Mouse (Mus musculus): ENCODE measurements around the gene Klhdc1. TPM values are rescaled to one million over a fixed set of nuclear protein-coding genes. Genes with fewer than 3 reads are reported as not detected.

The Klhdc1 gene
- polyA plus RNA-seq, 1 experiment from 2014 or later = 9.9 TPM

- H3K4me2 ChIP-seq (replicated peaks; ENCODE audit: low read depth, low read length) = no peak overlapping the region
- H3K36me3 ChIP-seq (ENCODE audit: insufficient read depth, low read length) = peaks cover 34% of the 10 kb centered on the region
- ATAC-seq (ENCODE audit: low FRiP score, low TSS enrichment) = no peak
Measured at GRCm38 (mm10) chr12:69207926-69208325, 33.0 kb upstream of the Klhdc1 start.

DNA sequence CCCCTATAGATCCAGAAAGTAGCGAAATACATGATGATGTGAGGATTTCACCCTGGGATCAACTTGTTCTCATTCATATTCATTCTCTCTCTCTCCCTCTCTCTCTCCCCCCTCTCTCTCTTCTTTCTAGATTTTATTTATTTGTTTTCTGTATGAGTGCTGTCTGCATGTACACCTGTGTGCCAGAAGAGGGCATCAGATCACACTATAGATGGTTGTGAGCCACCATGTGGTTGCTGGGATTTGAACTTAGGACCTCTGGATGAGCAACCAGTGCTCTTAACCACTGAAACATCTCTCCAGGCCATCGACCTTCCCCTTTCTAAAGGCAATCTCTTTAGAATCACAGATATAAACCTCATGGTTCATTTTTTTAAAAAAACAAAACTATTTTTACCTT is 32.5 kb upstream of the Klhdc1 start:
- Histone ChIP-seq H3K27me3 (ENCODE audit: insufficient read depth, low read length) (no peaks in the 10 kb centered on the region), H3K4me2 (replicated peaks; ENCODE audit: low read depth, low read length) (no peak overlapping the region), H3K4me1 (ENCODE audit: insufficient read depth, low read length) (no peaks in the 10 kb centered on the region), H3K9me3 (ENCODE audit: low read length) (no peaks in the 10 kb centered on the region), H3K9ac (replicated peaks; ENCODE audit: low read length) (no peak overlapping the region), H3K27ac (ENCODE audit: low read length) (no peak overlapping the region), H3K36me3 (ENCODE audit: insufficient read depth, low read length) (peaks cover 38% of the 10 kb centered on the region), H3K4me3 (ENCODE audit: low read length) (no peak overlapping the region)
- 91% methylated on average over 2 of the region's 2 CpGs for WGBS
- ATAC-seq (ENCODE audit: low FRiP score, low TSS enrichment) = no peak

More at GRCm38 (mm10) chr12:69207926-69208325, 33.0 kb upstream of the Klhdc1 start:
- H3K27me3 ChIP-seq (ENCODE audit: insufficient read depth, low read length) = no peaks in the 10 kb centered on the region
- H3K9ac ChIP-seq (replicated peaks; ENCODE audit: low read length) = no peak overlapping the region
- H3K27ac ChIP-seq (ENCODE audit: low read length) = no peak overlapping the region
- no peaks in the 10 kb centered on the region for H3K4me1 ChIP-seq (ENCODE audit: insufficient read depth, low read length)
- H3K9me3 ChIP-seq (ENCODE audit: low read length) = no peaks in the 10 kb centered on the region
- no peak overlapping the region for H3K4me3 ChIP-seq (ENCODE audit: low read length)
- 95% methylated on average over 7 of the region's 7 CpGs for WGBS

DNA sequence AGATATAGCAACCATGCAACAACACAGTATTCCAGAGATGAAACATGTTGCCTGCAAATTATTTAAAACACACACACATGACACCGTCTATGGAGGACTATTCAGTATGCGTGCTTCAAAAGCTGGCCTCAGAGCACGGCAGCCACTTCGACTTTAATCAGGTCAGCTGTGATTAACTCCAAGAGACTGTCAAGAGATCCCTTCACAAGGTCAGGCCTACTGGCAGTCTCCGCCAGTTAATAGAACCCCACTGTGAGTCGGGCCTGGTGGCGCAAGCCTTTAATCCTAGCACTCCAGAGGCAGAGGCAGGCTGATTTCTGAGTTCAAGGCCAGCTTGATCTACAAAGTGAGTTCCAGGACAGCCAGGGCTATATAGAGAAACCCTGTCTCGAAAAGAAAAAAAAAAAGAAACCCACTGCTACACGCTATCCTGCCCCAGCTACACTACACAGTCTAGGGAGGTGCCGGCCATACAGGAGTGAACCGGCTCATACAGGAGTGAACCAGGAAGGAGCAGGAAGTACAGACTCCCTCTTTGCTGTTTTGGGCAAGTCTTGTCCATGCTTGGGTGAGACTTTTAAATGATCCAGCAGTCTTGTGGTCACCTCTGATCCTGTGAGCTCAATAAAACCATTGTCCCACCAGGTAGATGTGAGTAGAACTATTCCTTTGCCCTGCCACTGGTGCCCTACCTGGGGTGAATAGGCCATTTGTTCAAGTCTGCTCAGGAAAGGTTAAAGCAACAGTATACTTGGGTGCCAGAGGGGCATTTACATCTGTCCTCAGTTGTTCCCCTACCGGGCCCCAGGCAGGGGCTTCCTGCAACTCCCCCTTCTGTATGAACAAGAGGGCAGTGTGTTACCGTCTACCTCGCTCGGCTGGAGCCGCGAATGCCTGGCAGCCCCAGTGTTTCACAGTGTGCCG is 30.7 kb upstream of the Klhdc1 start:
- H3K4me1 ChIP-seq (ENCODE audit: insufficient read depth, low read length) = no peaks in the 10 kb centered on the region

GRCm38 (mm10) chr12:69211057-69211456 is 29.9 kb upstream of the Klhdc1 start:
- no peak overlapping the region for H3K9ac ChIP-seq (replicated peaks; ENCODE audit: low read length)
- no peaks in the 10 kb centered on the region for H3K9me3 ChIP-seq (ENCODE audit: low read length)
- no peak overlapping the region for H3K4me3 ChIP-seq (ENCODE audit: low read length)
- 72% methylated on average over 5 of the region's 5 CpGs for WGBS
- no peaks in the 10 kb centered on the region for H3K27me3 ChIP-seq (ENCODE audit: insufficient read depth, low read length)
- no peak overlapping the region for H3K4me2 ChIP-seq (replicated peaks; ENCODE audit: low read depth, low read length)
- no peak overlapping the region for H3K27ac ChIP-seq (ENCODE audit: low read length)
- no peak for ATAC-seq (ENCODE audit: low FRiP score, low TSS enrichment)
- peaks cover 52% of the 10 kb centered on the region for H3K36me3 ChIP-seq (ENCODE audit: insufficient read depth, low read length)
- H3K4me1 ChIP-seq (ENCODE audit: insufficient read depth, low read length) = no peaks in the 10 kb centered on the region

More for the DNA sequence above, 30.7 kb upstream of the Klhdc1 start:
- Histone ChIP-seq H3K36me3 (ENCODE audit: insufficient read depth, low read length) (peaks cover 48% of the 10 kb centered on the region), H3K4me3 (ENCODE audit: low read length) (no peak overlapping the region), H3K9me3 (ENCODE audit: low read length) (no peaks in the 10 kb centered on the region), H3K9ac (replicated peaks; ENCODE audit: low read length) (no peak overlapping the region), H3K4me2 (replicated peaks; ENCODE audit: low read depth, low read length) (no peak overlapping the region), H3K27me3 (ENCODE audit: insufficient read depth, low read length) (no peaks in the 10 kb centered on the region), H3K27ac (ENCODE audit: low read length) (no peak overlapping the region)
- 88% methylated on average over 18 of the region's 18 CpGs for WGBS
- peak; percentile 68; the same call in 1 of the 2 replicates for ATAC-seq (ENCODE audit: low FRiP score, low TSS enrichment)

GRCm38 (mm10) chr12:69213186-69213777 is 27.7 kb upstream of the Klhdc1 start:
- Histone ChIP-seq H3K9me3 (ENCODE audit: low read length) (no peaks in the 10 kb centered on the region), H3K36me3 (ENCODE audit: insufficient read depth, low read length) (peaks cover 56% of the 10 kb centered on the region), H3K9ac (replicated peaks; ENCODE audit: low read length) (no peak overlapping the region), H3K4me1 (ENCODE audit: insufficient read depth, low read length) (no peaks in the 10 kb centered on the region), H3K27me3 (ENCODE audit: insufficient read depth, low read length) (no peaks in the 10 kb centered on the region), H3K4me3 (ENCODE audit: low read length) (no peak overlapping the region), H3K27ac (ENCODE audit: low read length) (no peak overlapping the region), H3K4me2 (replicated peaks; ENCODE audit: low read depth, low read length) (no peak overlapping the region)
- ATAC-seq (ENCODE audit: low FRiP score, low TSS enrichment) = no peak
- WGBS = 93% methylated on average over 13 of the region's 13 CpGs

DNA sequence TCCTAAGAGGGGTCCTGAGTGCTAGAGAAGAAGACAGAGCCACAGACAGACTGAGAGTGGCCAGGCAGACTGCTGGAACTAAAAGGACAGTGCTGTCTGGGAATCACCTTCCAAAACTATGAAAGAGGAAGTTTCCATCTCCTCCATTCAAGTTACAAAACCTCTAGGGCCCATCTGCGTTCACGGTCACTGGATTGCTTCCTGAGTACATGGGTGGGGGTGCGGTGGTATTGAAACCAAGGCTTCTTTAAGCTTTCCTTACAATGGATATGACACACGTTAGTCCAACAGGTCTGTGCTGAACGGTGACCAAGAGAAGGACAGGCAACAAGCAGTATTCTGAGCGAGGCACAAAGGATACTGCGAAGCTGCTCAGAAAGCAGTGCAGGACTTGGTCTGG is 26.6 kb upstream of the Klhdc1 start:
- Histone ChIP-seq H3K36me3 (ENCODE audit: insufficient read depth, low read length) (peaks cover 60% of the 10 kb centered on the region), H3K27ac (ENCODE audit: low read length) (no peak overlapping the region), H3K4me3 (ENCODE audit: low read length) (no peak overlapping the region), H3K9me3 (ENCODE audit: low read length) (no peaks in the 10 kb centered on the region), H3K27me3 (ENCODE audit: insufficient read depth, low read length) (no peaks in the 10 kb centered on the region), H3K9ac (replicated peaks; ENCODE audit: low read length) (no peak overlapping the region), H3K4me2 (replicated peaks; ENCODE audit: low read depth, low read length) (no peak overlapping the region), H3K4me1 (ENCODE audit: insufficient read depth, low read length) (no peaks in the 10 kb centered on the region)
- 91% methylated on average over 7 of the region's 7 CpGs for WGBS
- ATAC-seq (ENCODE audit: low FRiP score, low TSS enrichment) = no peak

DNA sequence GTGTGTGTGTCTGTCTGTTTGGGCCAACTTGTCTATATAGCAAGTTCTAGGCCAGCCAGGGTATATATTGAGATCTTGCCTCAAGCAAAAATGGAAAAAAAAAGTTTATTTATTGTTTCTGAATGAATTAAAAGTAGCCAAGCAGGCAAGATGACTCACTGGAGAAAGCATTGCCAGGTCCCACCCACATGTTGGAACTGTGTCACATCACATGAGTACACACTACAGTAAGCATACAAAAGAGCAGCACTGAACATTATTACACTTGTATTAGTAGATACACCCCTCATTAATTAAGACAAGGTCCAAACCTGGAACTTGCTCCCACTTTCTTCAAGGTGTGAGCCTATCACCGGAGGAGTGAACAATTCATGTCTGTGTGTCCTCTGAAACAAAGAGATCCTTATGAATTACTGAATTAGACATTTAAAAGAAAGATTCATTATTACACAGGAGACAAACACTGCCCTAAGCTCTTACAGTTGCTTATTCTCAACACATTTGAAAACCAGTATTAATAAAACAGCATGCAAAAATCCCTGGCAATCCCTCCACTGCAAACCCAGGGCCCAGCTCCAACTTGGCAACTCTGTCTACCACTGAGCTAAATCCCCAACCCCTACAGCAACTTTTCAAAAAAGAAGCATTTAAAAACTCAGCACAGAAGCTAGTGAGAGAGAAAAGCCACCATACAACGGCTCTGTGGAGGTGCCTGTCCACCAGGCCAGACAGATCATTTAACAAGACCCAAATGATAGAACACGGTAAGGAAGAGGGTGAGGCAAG is 25.8 kb upstream of the Klhdc1 start:
- Histone ChIP-seq H3K4me2 (replicated peaks; ENCODE audit: low read depth, low read length) (no peak overlapping the region), H3K27me3 (ENCODE audit: insufficient read depth, low read length) (no peaks in the 10 kb centered on the region), H3K4me3 (ENCODE audit: low read length) (no peak overlapping the region), H3K27ac (ENCODE audit: low read length) (no peak overlapping the region), H3K9ac (replicated peaks; ENCODE audit: low read length) (no peak overlapping the region), H3K9me3 (ENCODE audit: low read length) (no peaks in the 10 kb centered on the region), H3K36me3 (ENCODE audit: insufficient read depth, low read length) (peaks cover 56% of the 10 kb centered on the region), H3K4me1 (ENCODE audit: insufficient read depth, low read length) (no peaks in the 10 kb centered on the region)
- ATAC-seq (ENCODE audit: low FRiP score, low TSS enrichment) = no peak
- 88% methylated on average over 3 of the region's 3 CpGs for WGBS

GRCm38 (mm10) chr12:69216587-69216986 is 24.4 kb upstream of the Klhdc1 start:
- Histone ChIP-seq H3K4me1 (ENCODE audit: insufficient read depth, low read length) (0 out of 2 replicates have a peak, but pooled peaks cover 8% of the 10 kb centered on the region), H3K9me3 (ENCODE audit: low read length) (no peaks in the 10 kb centered on the region), H3K36me3 (ENCODE audit: insufficient read depth, low read length) (peaks cover 58% of the 10 kb centered on the region), H3K4me2 (replicated peaks; ENCODE audit: low read depth, low read length) (no peak overlapping the region), H3K9ac (replicated peaks; ENCODE audit: low read length) (no peak overlapping the region), H3K27me3 (ENCODE audit: insufficient read depth, low read length) (no peaks in the 10 kb centered on the region), H3K4me3 (ENCODE audit: low read length) (no peak overlapping the region), H3K27ac (ENCODE audit: low read length) (no peak overlapping the region)
- 95% methylated on average over 7 of the region's 7 CpGs for WGBS
- no peak for ATAC-seq (ENCODE audit: low FRiP score, low TSS enrichment)

DNA sequence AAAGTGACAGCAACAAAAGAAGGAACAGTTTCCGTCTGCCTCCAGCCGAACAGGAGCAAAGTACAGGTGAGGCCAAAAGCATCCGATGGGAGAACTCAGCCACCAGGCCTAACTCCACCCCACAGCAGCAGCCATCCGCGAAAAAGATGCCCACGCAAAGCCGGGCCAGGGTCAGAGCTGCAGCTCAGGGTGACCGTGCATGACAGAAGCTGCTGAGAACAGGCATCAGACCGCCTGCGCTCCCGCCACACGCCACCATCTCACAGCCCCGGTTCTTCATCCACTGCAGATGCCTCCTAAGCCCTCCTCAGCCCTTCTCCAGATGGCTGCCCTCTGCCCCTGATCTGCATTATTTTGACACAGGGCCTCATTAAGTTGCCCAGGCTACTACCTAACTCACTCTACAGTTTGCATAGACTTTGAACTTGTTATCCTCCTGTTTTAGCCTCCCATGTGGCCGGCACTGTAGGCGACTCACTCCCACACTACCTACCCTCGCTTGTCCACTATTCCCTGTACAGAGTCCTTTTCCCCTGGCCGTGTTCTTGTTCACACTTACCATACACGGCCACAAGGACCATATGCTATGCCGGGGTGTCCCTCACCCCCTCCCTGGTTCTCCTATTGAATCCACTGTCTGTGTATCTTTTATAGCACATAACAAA is 20.2 kb upstream of the Klhdc1 start:
- H3K36me3 ChIP-seq (ENCODE audit: insufficient read depth, low read length) = peaks cover 31% of the 10 kb centered on the region; the same call in 1 of the 2 replicates
- H3K27ac ChIP-seq (ENCODE audit: low read length) = no peak overlapping the region
- ATAC-seq (ENCODE audit: low FRiP score, low TSS enrichment) = peak; percentile 65
- H3K4me1 ChIP-seq (ENCODE audit: insufficient read depth, low read length) = 0 out of 2 replicates have a peak, but pooled peaks cover 8% of the 10 kb centered on the region
- 64% methylated on average over 19 of the region's 19 CpGs for WGBS
- H3K9ac ChIP-seq (replicated peaks; ENCODE audit: low read length) = peak overlapping the region; percentile 31
- no peaks in the 10 kb centered on the region for H3K27me3 ChIP-seq (ENCODE audit: insufficient read depth, low read length)
- no peak overlapping the region for H3K4me3 ChIP-seq (ENCODE audit: low read length)
- no peak overlapping the region for H3K4me2 ChIP-seq (replicated peaks; ENCODE audit: low read depth, low read length)
- no peaks in the 10 kb centered on the region for H3K9me3 ChIP-seq (ENCODE audit: low read length)
